Comparison of ENCODE assay signal across 20 mouse cellular contexts in genomic region chr14:98863598-98863997, GRCm38 (mm10).
DNase-seq lines count a peak whose midpoint lies in the region; ATAC-seq and TF ChIP-seq lines count a peak whose summit lies in the region.
"Had no signal": no experiment of that assay in that cellular context is flagged by ENCODE, and none has a peak within 500 bp of the region (broad histone marks: within the 10 kb centered on the region; RNA-seq: fewer than 3 reads in every experiment).

No protein-coding gene starts in this region.

- no peak overlapping the region for H3K9ac ChIP-seq in embryonic facial prominence, embryonic 11.5 days (replicated peaks; ENCODE audit: low read length)
- H3K9ac ChIP-seq in lung, postnatal 0 days (replicated peaks; ENCODE audit: low read depth) = no peak overlapping the region
- H3K9ac ChIP-seq: embryonic facial prominence, embryonic 13.5 days; hindbrain, embryonic 13.5 days; neural tube, embryonic 13.5 days had no signal

- TF ChIP-seq CTCF in lung, postnatal 0 days (IDR thresholded peaks at IDR 0.05) = no peak

- no peaks in the 10 kb centered on the region for H3K4me1 ChIP-seq in embryonic facial prominence, embryonic 11.5 days (ENCODE audit: control insufficient read depth, insufficient read depth, low read length)
- no peaks in the 10 kb centered on the region for H3K4me1 ChIP-seq in embryonic facial prominence, embryonic 10.5 days
- H3K4me1 ChIP-seq in lung, postnatal 0 days (ENCODE audit: insufficient read depth, low read depth, low read length) = peaks cover 3% of the 10 kb centered on the region; the same call in 1 of the 2 replicates
- H3K4me1 ChIP-seq: embryonic facial prominence, embryonic 13.5 days; hindbrain, embryonic 13.5 days had no signal

- H3K27ac ChIP-seq in embryonic facial prominence, embryonic 11.5 days (replicated peaks; ENCODE audit: low read depth, low read length) = no peak overlapping the region
- no peak overlapping the region for H3K27ac ChIP-seq in embryonic facial prominence, embryonic 10.5 days (replicated peaks)
- no peak overlapping the region for H3K27ac ChIP-seq in lung, postnatal 0 days (ENCODE audit: low read length)
- H3K27ac ChIP-seq: embryonic facial prominence, embryonic 13.5 days; forebrain, embryonic 10.5 days; hindbrain, embryonic 13.5 days; midbrain, embryonic 10.5 days; neural tube, embryonic 13.5 days had no signal

- 78% methylated on average over 11 of the region's 11 CpGs for WGBS in embryonic facial prominence, embryonic 11.5 days
- WGBS in embryonic facial prominence, embryonic 10.5 days = 85% methylated on average over 11 of the region's 11 CpGs
- WGBS in lung, postnatal 0 days = 43% methylated on average over 11 of the region's 11 CpGs

- no peaks in the 10 kb centered on the region for H3K36me3 ChIP-seq in embryonic facial prominence, embryonic 11.5 days (replicated peaks; ENCODE audit: control insufficient read depth, insufficient read depth, low read depth, low read length)
- H3K36me3 ChIP-seq in embryonic facial prominence, embryonic 10.5 days (replicated peaks) = no peaks in the 10 kb centered on the region
- H3K36me3 ChIP-seq in lung, postnatal 0 days (ENCODE audit: insufficient read depth, low read length) = no peaks in the 10 kb centered on the region
- H3K36me3 ChIP-seq: embryonic facial prominence, embryonic 13.5 days; forebrain, embryonic 10.5 days; hindbrain, embryonic 13.5 days; midbrain, embryonic 10.5 days; neural tube, embryonic 13.5 days had no signal

- H3K9me3 ChIP-seq in embryonic facial prominence, embryonic 11.5 days (replicated peaks; ENCODE audit: control insufficient read depth, low read length) = no peaks in the 10 kb centered on the region
- no peaks in the 10 kb centered on the region for H3K9me3 ChIP-seq in embryonic facial prominence, embryonic 10.5 days
- H3K9me3 ChIP-seq in lung, postnatal 0 days (ENCODE audit: low read length) = no peaks in the 10 kb centered on the region
- H3K9me3 ChIP-seq: embryonic facial prominence, embryonic 13.5 days; forebrain, embryonic 10.5 days; hindbrain, embryonic 13.5 days; midbrain, embryonic 10.5 days; neural tube, embryonic 13.5 days had no signal

- no peak for TF ChIP-seq EP300 in lung, postnatal 0 days (IDR thresholded peaks at IDR 0.05)

- DNase-seq in embryonic facial prominence, embryonic 11.5 days (ENCODE audit: low spot score) = peak; percentile 5
- no peak for DNase-seq in embryonic facial prominence, embryonic 10.5 days (ENCODE audit: low spot score)
- peak; percentile 11 for DNase-seq in lung, postnatal 0 days (ENCODE audit: low spot score)
- DNase-seq in lung, postnatal 36 days = no peak
- DNase-seq in kidney, postnatal 14 days = peak; percentile 62
- DNase-seq in retina, embryonic 14.5 days (ENCODE audit: low spot score) = no peak
- no peak for DNase-seq in adipocyte (ENCODE audit: low spot score)
- DNase-seq in thymus, postnatal 14 days = no peak
- DNase-seq: adrenal gland, postnatal 10 days; cerebellum, adult 11 months; cerebellum, postnatal 36 days; gastrocnemius, postnatal 14 days; thymus, postnatal 25 days had no signal

- no peak for ATAC-seq in embryonic facial prominence, embryonic 11.5 days (replicated peaks; ENCODE audit: insufficient number of reproducible peaks, low FRiP score, low TSS enrichment, low read depth)
- ATAC-seq in lung, postnatal 0 days = no peak

- H3K27me3 ChIP-seq in embryonic facial prominence, embryonic 11.5 days (ENCODE audit: control insufficient read depth, insufficient read depth, low read length) = no peaks in the 10 kb centered on the region
- H3K27me3 ChIP-seq in embryonic facial prominence, embryonic 10.5 days (replicated peaks; ENCODE audit: low read depth, poor library complexity, severe bottlenecking) = no peaks in the 10 kb centered on the region
- H3K27me3 ChIP-seq in lung, postnatal 0 days (replicated peaks; ENCODE audit: insufficient read depth, low read length) = no peaks in the 10 kb centered on the region
- H3K27me3 ChIP-seq: CH12.LX; embryonic facial prominence, embryonic 13.5 days had no signal

- H3K4me2 ChIP-seq in embryonic facial prominence, embryonic 11.5 days (ENCODE audit: low read depth, low read length) = no peak overlapping the region
- peak overlapping the region; percentile 34; the same call in 1 of the 2 replicates for H3K4me2 ChIP-seq in lung, postnatal 0 days (replicated peaks; ENCODE audit: low read depth, low read length)
- H3K4me2 ChIP-seq: embryonic facial prominence, embryonic 13.5 days; hindbrain, embryonic 13.5 days; liver, embryonic 11.5 days; neural tube, embryonic 13.5 days had no signal

- no peak overlapping the region for H3K4me3 ChIP-seq in embryonic facial prominence, embryonic 11.5 days (ENCODE audit: low read depth, low read length)
- H3K4me3 ChIP-seq in embryonic facial prominence, embryonic 10.5 days = no peak overlapping the region
- no peak overlapping the region for H3K4me3 ChIP-seq in lung, postnatal 0 days (ENCODE audit: low read depth, low read length)
- H3K4me3 ChIP-seq: embryonic facial prominence, embryonic 13.5 days; forebrain, embryonic 10.5 days; hindbrain, embryonic 13.5 days; midbrain, embryonic 10.5 days; neural tube, embryonic 13.5 days had no signal

Comparison
In these comparisons a context has a peak if more than half of its experiments do, and no peak if none do; other contexts are left out.
1. DNase-seq: peak in embryonic facial prominence, embryonic 11.5 days (single experiment), lung, postnatal 0 days (single experiment) and kidney, postnatal 14 days (single experiment); none in embryonic facial prominence, embryonic 10.5 days (single experiment), lung, postnatal 36 days (single experiment), retina, embryonic 14.5 days (single experiment), adipocyte (single experiment) and thymus, postnatal 14 days (single experiment).